Mouse (Mus musculus) thymus, adult 2 months (tissue): ENCODE data around the gene Arhgap23. TPM values are rescaled to one million over a fixed set of nuclear protein-coding genes. Genes with fewer than 3 reads are reported as not detected.

Experiments
- DNase-seq: peaks from one replicate; pipeline ENCODE4 v3.0.0; 2021
- H3K27ac ChIP-seq: fragments of 200-500 bp; 2 replicates; pipeline ENCODE4 v1.5.1; 2012; ENCODE audit warnings: low read length, control low read depth; ENCODE audit not compliant: control insufficient read depth, insufficient read depth
- H3K27me3 ChIP-seq: fragments of 200-500 bp; 2 replicates; pipeline ENCODE4 v1.6.1; 2012; ENCODE audit warnings: mild to moderate bottlenecking, low read length, moderate library complexity, mixed read lengths; ENCODE audit not compliant: control insufficient read depth, insufficient read depth
- H3K36me3 ChIP-seq: fragments of 200-500 bp; 2 replicates; pipeline ENCODE4 v1.6.1; 2012; ENCODE audit warnings: mild to moderate bottlenecking, low read length, moderate library complexity; ENCODE audit not compliant: control insufficient read depth, insufficient read depth
- H3K4me1 ChIP-seq: fragments of 200-500 bp; replicated peaks from 2 replicates; pipeline ENCODE4 v1.6.1; 2012; ENCODE audit warnings: low read length; ENCODE audit not compliant: control insufficient read depth, insufficient read depth
- H3K4me3 ChIP-seq: fragments of 200-500 bp; 2 replicates; pipeline ENCODE4 v1.5.1; 2012; ENCODE audit warnings: mild to moderate bottlenecking, low read length, control low read depth, moderate library complexity; ENCODE audit not compliant: control insufficient read depth, insufficient read depth
- CTCF ChIP-seq: fragments of 200-500 bp; IDR thresholded peaks from 2 replicates; pipeline ENCODE4 v1.5.1; 2012; ENCODE audit warnings: mild to moderate bottlenecking, control low read depth, low read length, moderate library complexity, borderline replicate concordance; ENCODE audit not compliant: control insufficient read depth, poor library complexity, insufficient read depth; ENCODE audit errors: extremely low read depth
- POLR2A ChIP-seq: fragments of 200-500 bp; IDR thresholded peaks from 2 replicates; pipeline ENCODE4 v1.6.1; 2012; ENCODE audit warnings: mild to moderate bottlenecking, low read length, control low read depth, moderate library complexity; ENCODE audit not compliant: control insufficient read depth, poor library complexity, insufficient read depth; ENCODE audit errors: extremely low read depth
- WGBS: fragments of 180-500 bp; shearing (Covaris S2); methylation state at CpG from one replicate; pipeline ENCODE4 v1.1.7; 2018; 5-methylcytosine and 5-hydroxymethylcytosine counted together
- polyA plus RNA-seq: library from polyadenylated mRNA; depleted of rRNA; stranded (reverse); fragments of >200 nt; gene quantifications from 2 replicates; pipeline ENCODE4 v1.2.3, GENCODE M21; 2012

Arhgap23 gene
- polyA plus RNA-seq, 1 experiment, result 13.3 TPM

DNA sequence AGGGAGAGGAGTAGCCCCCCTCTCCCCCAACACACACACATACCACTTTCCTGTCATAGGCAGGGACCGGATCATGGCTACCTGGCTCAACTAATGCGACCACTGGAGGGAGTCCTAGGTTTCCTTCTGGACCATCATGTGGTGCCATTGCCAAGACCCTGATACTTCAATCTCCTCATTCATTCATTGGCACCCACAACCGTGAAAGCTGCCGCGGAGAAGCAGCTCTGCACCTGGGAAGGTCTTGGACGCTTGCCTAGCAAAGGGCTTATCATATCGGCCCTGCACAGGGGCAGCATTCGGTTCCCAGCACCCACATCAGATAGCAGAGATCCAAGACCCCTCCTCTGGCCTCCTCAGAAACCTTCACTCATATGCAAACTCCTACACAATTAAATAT, 91.0 kb downstream of the Arhgap23 start:
- 82% methylated on average over 8 of the region's 8 CpGs for WGBS
- TF ChIP-seq POLR2A (no peak), CTCF (no peak)
- H3K4me3 ChIP-seq, result no peak overlapping the region
- no peaks in the 10 kb centered on the region for H3K27me3 ChIP-seq
- H3K27ac ChIP-seq, result no peak overlapping the region
- H3K4me1 ChIP-seq, result peaks cover 36% of the 10 kb centered on the region
- DNase-seq, result no peak
- no peaks in the 10 kb centered on the region for H3K36me3 ChIP-seq

- no peak overlapping the region for H3K4me3 ChIP-seq
- H3K27me3 ChIP-seq, result no peaks in the 10 kb centered on the region
- TF ChIP-seq CTCF (no peak), POLR2A (no peak)
- DNase-seq, result no peak
- H3K36me3 ChIP-seq, result no peaks in the 10 kb centered on the region
- 46% methylated on average over 3 of the region's 3 CpGs for WGBS
- H3K27ac ChIP-seq, result no peak overlapping the region; the same call in 1 of the 2 replicates
- peaks cover 48% of the 10 kb centered on the region for H3K4me1 ChIP-seq
Measured at GRCm38 (mm10) chr11:97508198-97508597, 92.9 kb downstream of the Arhgap23 start.

- peak; percentile 25 for DNase-seq
- TF ChIP-seq POLR2A (no peak), CTCF (no peak)
- H3K27me3 ChIP-seq, result no peaks in the 10 kb centered on the region
- peaks cover 48% of the 10 kb centered on the region for H3K4me1 ChIP-seq
- 10% methylated on average over 5 of the region's 5 CpGs for WGBS
- peak overlapping the region; percentile 65 for H3K27ac ChIP-seq
- no peaks in the 10 kb centered on the region for H3K36me3 ChIP-seq
- no peak overlapping the region for H3K4me3 ChIP-seq
Measured at GRCm38 (mm10) chr11:97509058-97509457, 93.7 kb downstream of the Arhgap23 start.

- DNase-seq, result peak; percentile 23
- H3K27ac ChIP-seq, result peak overlapping the region; percentile 65; the same call in 1 of the 2 replicates
- TF ChIP-seq CTCF (no peak), POLR2A (no peak)
Measured at GRCm38 (mm10) chr11:97509715-97510485, 94.6 kb downstream of the Arhgap23 start.

DNA sequence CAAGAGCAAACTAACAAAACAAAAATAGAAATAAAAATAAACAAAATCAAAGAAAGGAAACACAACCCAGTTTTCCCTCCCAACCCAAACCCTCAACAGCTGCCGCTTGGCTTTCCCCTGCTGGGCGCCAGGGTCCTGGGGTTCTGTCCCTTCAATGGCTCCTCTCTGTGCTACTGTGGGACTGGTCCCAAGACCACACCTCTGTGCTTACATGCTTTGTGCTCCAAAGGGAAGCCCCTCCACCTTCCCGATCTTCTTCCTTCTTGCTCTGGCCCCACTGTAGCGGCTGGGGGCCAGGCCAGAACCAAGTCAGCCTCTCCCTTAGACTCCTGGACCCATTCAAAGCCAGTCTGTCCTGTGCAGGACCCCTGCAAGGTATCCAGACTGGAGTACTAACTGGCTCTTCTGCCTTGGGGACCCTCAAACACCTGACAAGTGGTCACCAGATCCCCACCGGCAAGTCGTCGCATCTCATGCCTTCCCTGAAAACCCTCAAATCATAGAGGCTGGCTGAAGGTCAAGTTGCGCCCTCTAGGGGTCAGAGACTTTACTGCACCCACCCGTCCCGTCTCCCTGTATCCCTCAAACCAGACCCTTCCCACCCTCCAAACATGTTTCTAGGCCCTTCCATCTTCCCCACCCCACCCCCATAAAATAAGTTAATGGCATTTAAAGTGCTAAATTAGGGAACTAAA, 95.8 kb downstream of the Arhgap23 start:
- no peak overlapping the region for H3K27ac ChIP-seq
- no peak overlapping the region for H3K4me3 ChIP-seq
- DNase-seq, result peak; percentile 62
- peaks cover 48% of the 10 kb centered on the region for H3K4me1 ChIP-seq
- WGBS, result 46% methylated on average over 10 of the region's 10 CpGs
- H3K27me3 ChIP-seq, result no peaks in the 10 kb centered on the region
- TF ChIP-seq CTCF, result peak; percentile 78; the same call in 1 of the 2 replicates
- no peak for TF ChIP-seq POLR2A
- no peaks in the 10 kb centered on the region for H3K36me3 ChIP-seq

More at GRCm38 (mm10) chr11:97509715-97510485, 94.6 kb downstream of the Arhgap23 start:
- WGBS, result 46% methylated on average over 24 of the region's 24 CpGs
- H3K4me3 ChIP-seq, result no peak overlapping the region
- no peaks in the 10 kb centered on the region for H3K36me3 ChIP-seq
- peaks cover 48% of the 10 kb centered on the region for H3K4me1 ChIP-seq
- H3K27me3 ChIP-seq, result no peaks in the 10 kb centered on the region

- H3K27me3 ChIP-seq, result no peaks in the 10 kb centered on the region
- H3K4me3 ChIP-seq, result peak overlapping the region; percentile 32
- H3K27ac ChIP-seq, result peak overlapping the region; percentile 31; the same call in 1 of the 2 replicates
- TF ChIP-seq POLR2A, result no peak
- TF ChIP-seq CTCF, result no peak
- DNase-seq, result peak; percentile 62
- WGBS, result 39% methylated on average over 13 of the region's 13 CpGs
- peaks cover 46% of the 10 kb centered on the region for H3K4me1 ChIP-seq
- no peaks in the 10 kb centered on the region for H3K36me3 ChIP-seq
Measured at GRCm38 (mm10) chr11:97511661-97512369, 96.5 kb downstream of the Arhgap23 start.
